Mouse (Mus musculus): ENCODE measurements around the gene Gm10563. TPM values are rescaled to one million over a fixed set of nuclear protein-coding genes. Genes with fewer than 3 reads are reported as not detected.
A peak's percentile ranks its signal among the peaks of the same experiment; 100 is the strongest.

The Gm10563 gene
- polyA plus RNA-seq, 1 experiment from 2014 or later: not detected

DNA sequence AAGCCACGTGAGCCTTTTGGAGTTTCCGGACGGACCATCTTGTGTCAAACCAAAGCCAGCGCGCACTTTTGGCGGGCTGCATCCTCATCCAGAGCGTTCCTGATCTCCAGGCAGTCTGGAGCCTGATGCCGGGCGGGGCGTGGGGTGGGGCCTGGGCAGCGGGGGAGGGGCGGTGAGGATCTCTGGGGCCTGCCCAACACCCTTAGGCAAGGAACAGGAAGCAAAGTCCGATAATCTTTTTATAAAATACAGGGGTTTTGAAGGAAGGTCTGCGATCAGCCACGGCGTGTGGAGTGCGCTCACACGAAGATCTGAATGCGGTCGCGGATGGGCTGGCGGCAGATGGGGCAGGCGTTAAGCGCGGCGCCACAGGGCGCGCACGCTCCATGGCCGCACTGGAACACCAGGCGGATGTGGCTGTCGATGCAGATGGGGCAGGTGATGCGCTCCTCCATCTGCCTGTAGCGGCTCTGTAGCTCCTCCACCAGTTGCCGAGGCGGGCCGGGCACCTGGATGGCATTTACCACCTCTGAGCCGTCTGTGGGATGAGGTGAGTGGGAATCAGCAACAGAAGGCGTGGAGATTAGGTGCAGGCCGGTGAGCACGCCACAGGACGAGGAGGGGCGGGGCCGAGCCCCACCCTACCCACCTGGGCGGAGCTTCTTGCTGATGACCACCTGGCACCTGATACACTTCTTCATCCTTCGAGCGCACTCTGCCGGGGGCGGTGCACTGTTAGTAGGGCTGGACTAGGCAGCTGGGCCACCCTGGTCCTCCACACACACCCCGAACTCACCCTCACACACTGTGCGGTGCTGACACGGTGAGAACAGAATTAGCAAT, 9.5 kb upstream of the Gm10563 start:
- peaks cover 23% of the 10 kb centered on the region for H3K36me3 ChIP-seq (ENCODE audit: control insufficient read depth, insufficient read depth, low read length)
- H3K27ac ChIP-seq (ENCODE audit: low read depth, low read length): no peak overlapping the region
- peak; percentile 41; the same call in 1 of the 2 replicates for ATAC-seq (ENCODE audit: low read depth)
- peaks cover 55% of the 10 kb centered on the region for H3K27me3 ChIP-seq (ENCODE audit: control insufficient read depth, insufficient read depth, low read length)
- peaks cover 22% of the 10 kb centered on the region for H3K4me1 ChIP-seq (ENCODE audit: control insufficient read depth, insufficient read depth, low read length)
- H3K4me2 ChIP-seq (ENCODE audit: low read depth, low read length): peak overlapping the region; percentile 44
- peak overlapping the region; percentile 16; the same call in 1 of the 2 replicates for H3K4me3 ChIP-seq (ENCODE audit: low read depth, low read length)
- WGBS: 4% methylated on average over 52 of the region's 52 CpGs
- 0 out of 2 replicates have a peak overlapping the region, but pooled peaks have one; percentile 11 for H3K9ac ChIP-seq (replicated peaks; ENCODE audit: low read depth, low read length)
- H3K9me3 ChIP-seq (ENCODE audit: control insufficient read depth, low read length): no peaks in the 10 kb centered on the region

DNA sequence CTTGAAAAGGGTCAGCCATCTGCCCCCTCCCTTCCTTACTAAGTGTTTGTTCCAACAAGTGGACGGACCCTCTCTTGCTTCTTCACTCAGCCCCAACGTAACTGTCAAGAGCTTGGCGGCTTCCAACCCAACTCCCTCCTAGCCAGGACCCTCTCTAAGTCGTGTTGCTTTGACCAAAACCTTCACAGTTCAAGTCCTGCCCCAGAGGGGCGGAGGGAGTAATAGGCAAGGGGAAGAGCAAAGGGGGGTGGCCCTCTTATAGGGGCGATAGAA, 8.9 kb upstream of the Gm10563 start:
- WGBS: 5% methylated on average over 6 of the region's 6 CpGs
- Histone ChIP-seq H3K27me3 (ENCODE audit: control insufficient read depth, insufficient read depth, low read length) (peaks cover 55% of the 10 kb centered on the region), H3K4me3 (ENCODE audit: low read depth, low read length) (peak overlapping the region; percentile 16; the same call in 1 of the 2 replicates), H3K9me3 (ENCODE audit: control insufficient read depth, low read length) (no peaks in the 10 kb centered on the region), H3K9ac (replicated peaks; ENCODE audit: low read depth, low read length) (no peak overlapping the region), H3K4me2 (ENCODE audit: low read depth, low read length) (peak overlapping the region; percentile 44), H3K27ac (ENCODE audit: low read depth, low read length) (no peak overlapping the region), H3K36me3 (ENCODE audit: control insufficient read depth, insufficient read depth, low read length) (peaks cover 26% of the 10 kb centered on the region), H3K4me1 (ENCODE audit: control insufficient read depth, insufficient read depth, low read length) (peaks cover 22% of the 10 kb centered on the region)
- ATAC-seq (ENCODE audit: low read depth): no peak

DNA sequence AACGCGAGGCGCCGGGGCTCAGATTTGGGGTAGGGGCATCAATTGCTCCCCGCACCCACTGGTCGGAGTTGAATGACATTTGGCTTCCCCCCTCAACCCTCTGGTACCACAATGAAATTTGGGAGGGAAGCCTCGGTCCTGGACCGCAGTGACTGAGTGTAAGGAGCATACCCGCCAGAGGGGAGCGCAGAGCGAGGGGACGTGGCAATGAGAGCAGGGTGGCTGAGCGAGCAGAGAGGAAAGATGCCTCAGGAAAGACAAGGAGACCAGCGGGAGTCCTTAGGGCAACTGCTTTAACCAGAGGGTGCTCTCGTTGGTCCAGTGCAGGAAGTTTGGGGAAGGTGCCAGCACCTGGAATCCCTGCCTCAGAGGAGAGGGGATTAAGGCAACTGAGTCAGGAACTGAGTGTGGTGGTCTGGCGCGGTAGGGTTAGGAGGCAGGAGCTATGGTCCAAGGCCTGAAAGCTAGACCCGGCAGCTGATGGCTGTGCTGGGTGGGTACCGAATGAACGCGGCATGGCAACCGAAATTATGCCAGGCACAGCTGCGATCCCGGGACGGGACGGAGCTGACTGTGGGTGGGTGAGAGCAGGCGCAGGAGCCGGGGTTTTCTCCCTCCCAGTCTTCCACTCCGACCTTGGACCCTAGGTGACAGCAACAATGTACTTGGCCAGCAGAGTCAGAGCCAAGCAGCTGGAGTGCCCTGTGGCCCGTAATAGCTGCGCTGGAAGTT, 8.4 kb upstream of the Gm10563 start:
- H3K4me3 ChIP-seq (ENCODE audit: low read depth, low read length): peak overlapping the region; percentile 31
- H3K36me3 ChIP-seq (ENCODE audit: control insufficient read depth, insufficient read depth, low read length): peaks cover 30% of the 10 kb centered on the region
- H3K9ac ChIP-seq (replicated peaks; ENCODE audit: low read depth, low read length): peak overlapping the region; percentile 48
- peaks cover 22% of the 10 kb centered on the region for H3K4me1 ChIP-seq (ENCODE audit: control insufficient read depth, insufficient read depth, low read length)
- peak overlapping the region; percentile 63 for H3K4me2 ChIP-seq (ENCODE audit: low read depth, low read length)
- H3K9me3 ChIP-seq (ENCODE audit: control insufficient read depth, low read length): no peaks in the 10 kb centered on the region
- H3K27ac ChIP-seq (ENCODE audit: low read depth, low read length): no peak overlapping the region
- peaks cover 55% of the 10 kb centered on the region for H3K27me3 ChIP-seq (ENCODE audit: control insufficient read depth, insufficient read depth, low read length)
- WGBS: 3% methylated on average over 31 of the region's 31 CpGs
- ATAC-seq (ENCODE audit: low read depth): no peak

DNA sequence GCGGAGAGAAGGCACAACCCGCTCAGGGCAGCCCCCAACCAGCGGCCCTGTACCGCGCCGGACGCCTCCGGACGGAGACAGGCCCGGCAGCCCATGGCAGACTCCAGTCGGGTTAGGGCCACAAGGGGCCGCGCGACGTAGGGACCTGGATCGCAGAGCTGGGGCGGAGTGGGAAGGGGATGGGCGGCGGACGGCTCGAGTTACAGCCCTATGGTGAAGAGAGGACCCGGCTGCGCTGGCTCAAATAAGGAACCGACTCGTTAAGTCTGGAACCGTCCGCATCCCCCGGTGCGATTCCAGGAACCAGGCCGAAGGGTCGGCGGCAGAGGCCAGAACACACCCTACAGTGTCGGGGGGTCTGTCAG, 7.9 kb upstream of the Gm10563 start, which contains the start of gene Mmp23:
Mmp23 (minus strand) TSS at position 299 of the 365 bp plus-strand sequence.
- H3K4me2 ChIP-seq (ENCODE audit: low read depth, low read length): peak within 1 kb of the TSS; percentile 63
- ATAC-seq (ENCODE audit: low read depth): peak; percentile 35; the same call in 1 of the 2 replicates

DNA sequence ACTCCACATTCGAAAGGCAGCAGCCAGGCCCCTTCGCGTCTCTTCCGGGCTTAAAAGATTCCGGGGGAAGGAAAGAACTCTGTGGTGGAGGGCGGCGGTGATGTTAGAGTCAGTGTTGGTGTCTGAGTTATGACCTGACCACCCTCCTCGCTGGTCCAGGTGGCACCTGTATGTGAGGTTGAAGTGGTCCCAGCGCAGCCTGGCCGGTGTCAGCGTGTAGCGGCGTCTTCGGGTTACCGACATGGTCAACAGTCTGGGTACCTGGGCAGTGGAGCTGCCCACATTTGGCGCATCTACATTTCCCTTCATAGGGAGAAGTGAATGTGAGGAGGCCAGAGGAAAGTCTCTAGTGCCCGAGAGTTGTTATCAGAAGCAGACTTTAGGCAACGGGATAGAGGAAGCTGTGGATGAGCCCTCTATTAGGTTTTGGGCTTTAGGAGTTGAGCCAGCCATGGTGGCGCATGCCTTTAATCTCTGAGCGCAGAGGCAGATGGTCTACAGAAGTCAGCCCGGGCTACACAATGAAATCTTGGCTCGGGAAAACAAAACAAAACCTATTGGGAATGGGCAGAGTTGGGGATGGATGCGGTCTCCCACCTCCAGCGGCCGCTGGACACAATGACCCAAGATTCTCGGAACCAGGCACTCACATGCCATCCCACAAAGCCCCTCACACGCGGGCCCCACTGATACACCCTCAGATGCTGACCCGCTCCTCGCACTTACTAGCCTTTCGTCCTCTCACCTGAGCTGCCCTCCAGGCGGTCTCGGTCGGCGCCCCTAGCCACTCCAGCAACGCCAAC, 7.3 kb upstream of the Gm10563 start:
- Histone ChIP-seq H3K9ac (replicated peaks; ENCODE audit: low read depth, low read length) (peak overlapping the region; percentile 48), H3K36me3 (ENCODE audit: control insufficient read depth, insufficient read depth, low read length) (peaks cover 41% of the 10 kb centered on the region), H3K4me1 (ENCODE audit: control insufficient read depth, insufficient read depth, low read length) (peaks cover 22% of the 10 kb centered on the region), H3K27ac (ENCODE audit: low read depth, low read length) (no peak overlapping the region), H3K9me3 (ENCODE audit: control insufficient read depth, low read length) (no peaks in the 10 kb centered on the region), H3K27me3 (ENCODE audit: control insufficient read depth, insufficient read depth, low read length) (peaks cover 55% of the 10 kb centered on the region), H3K4me3 (ENCODE audit: low read depth, low read length) (peak overlapping the region; percentile 31), H3K4me2 (ENCODE audit: low read depth, low read length) (peak overlapping the region; percentile 63)
- ATAC-seq (ENCODE audit: low read depth): no peak
- 20% methylated on average over 35 of the region's 36 CpGs for WGBS

More for the DNA sequence above, 7.9 kb upstream of the Gm10563 start, which contains the start of gene Mmp23:
- Histone ChIP-seq H3K36me3 (ENCODE audit: control insufficient read depth, insufficient read depth, low read length) (peaks cover 36% of the 10 kb centered on the region), H3K4me3 (ENCODE audit: low read depth, low read length) (peak within 1 kb of the TSS; percentile 31), H3K9ac (replicated peaks; ENCODE audit: low read depth, low read length) (peak within 1 kb of the TSS; percentile 48), H3K27ac (ENCODE audit: low read depth, low read length) (no peak within 1 kb of the TSS), H3K27me3 (ENCODE audit: control insufficient read depth, insufficient read depth, low read length) (peaks cover 55% of the 10 kb centered on the region), H3K9me3 (ENCODE audit: control insufficient read depth, low read length) (no peaks in the 10 kb centered on the region), H3K4me1 (ENCODE audit: control insufficient read depth, insufficient read depth, low read length) (peaks cover 22% of the 10 kb centered on the region)
- under 1% methylated on average over 33 of the region's 33 CpGs for WGBS

DNA sequence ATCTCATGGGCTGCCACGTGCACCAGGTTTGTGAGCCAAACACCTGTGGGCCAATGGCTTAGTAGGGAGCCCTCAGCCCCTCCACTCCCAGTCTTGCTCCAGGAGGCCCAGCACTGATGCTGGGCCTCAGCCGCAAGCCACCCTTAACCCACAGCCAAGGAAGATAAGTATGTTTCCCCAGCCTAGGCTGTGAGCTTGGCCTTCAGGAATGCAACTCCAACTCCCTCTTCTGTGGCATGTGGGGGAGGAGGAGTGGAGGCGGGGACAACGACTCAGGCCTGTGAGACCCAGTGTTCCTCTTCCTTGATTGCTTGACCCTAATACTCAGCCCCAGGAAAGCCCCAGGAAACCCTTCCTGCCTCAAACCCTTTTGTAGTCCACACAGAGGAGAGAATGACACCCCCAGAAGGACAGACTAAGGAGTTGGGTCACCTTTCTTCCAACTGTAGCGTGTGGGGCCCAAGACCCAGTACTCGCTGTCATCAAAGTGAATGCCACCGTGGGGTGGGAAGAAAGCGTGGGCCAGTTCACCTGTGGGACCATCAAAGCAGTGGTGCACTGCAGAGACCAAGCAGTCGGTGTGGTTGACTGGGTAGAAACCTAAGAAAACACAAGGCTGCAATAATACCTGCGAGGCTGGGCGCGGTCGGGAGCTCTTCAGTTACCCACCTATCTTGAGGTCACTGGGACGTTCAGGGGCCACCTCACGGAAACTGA, 6.5 kb upstream of the Gm10563 start:
- WGBS: 64% methylated on average over 15 of the region's 15 CpGs
- H3K27me3 ChIP-seq (ENCODE audit: control insufficient read depth, insufficient read depth, low read length): peaks cover 55% of the 10 kb centered on the region

DNA sequence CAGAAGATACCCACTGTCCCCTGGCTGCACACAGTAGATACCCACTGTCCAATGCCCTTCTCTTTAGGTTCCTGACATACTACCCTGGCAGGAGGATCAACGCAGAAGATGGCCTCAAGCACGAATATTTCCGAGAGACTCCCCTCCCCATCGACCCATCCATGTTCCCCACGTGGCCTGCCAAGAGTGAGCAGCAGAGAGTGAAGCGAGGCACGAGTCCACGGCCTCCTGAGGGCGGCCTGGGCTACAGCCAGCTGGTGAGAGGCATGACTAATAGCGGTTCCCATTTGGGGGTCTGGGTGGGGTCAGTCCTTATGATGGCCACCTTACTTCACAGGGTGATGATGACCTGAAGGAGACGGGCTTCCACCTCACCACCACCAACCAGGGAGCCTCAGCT, 4.1 kb upstream of the Gm10563 start:
- H3K36me3 ChIP-seq (ENCODE audit: control insufficient read depth, insufficient read depth, low read length): peaks cover 47% of the 10 kb centered on the region
- WGBS: 96% methylated on average over 11 of the region's 11 CpGs
- H3K9me3 ChIP-seq (ENCODE audit: control insufficient read depth, low read length): no peaks in the 10 kb centered on the region

More for the DNA sequence above, 6.5 kb upstream of the Gm10563 start:
- Histone ChIP-seq H3K36me3 (ENCODE audit: control insufficient read depth, insufficient read depth, low read length) (peaks cover 47% of the 10 kb centered on the region), H3K27ac (ENCODE audit: low read depth, low read length) (no peak overlapping the region), H3K4me2 (ENCODE audit: low read depth, low read length) (no peak overlapping the region), H3K9me3 (ENCODE audit: control insufficient read depth, low read length) (no peaks in the 10 kb centered on the region), H3K4me1 (ENCODE audit: control insufficient read depth, insufficient read depth, low read length) (peaks cover 22% of the 10 kb centered on the region), H3K9ac (replicated peaks; ENCODE audit: low read depth, low read length) (no peak overlapping the region), H3K4me3 (ENCODE audit: low read depth, low read length) (no peak overlapping the region)
- ATAC-seq (ENCODE audit: low read depth): no peak

DNA sequence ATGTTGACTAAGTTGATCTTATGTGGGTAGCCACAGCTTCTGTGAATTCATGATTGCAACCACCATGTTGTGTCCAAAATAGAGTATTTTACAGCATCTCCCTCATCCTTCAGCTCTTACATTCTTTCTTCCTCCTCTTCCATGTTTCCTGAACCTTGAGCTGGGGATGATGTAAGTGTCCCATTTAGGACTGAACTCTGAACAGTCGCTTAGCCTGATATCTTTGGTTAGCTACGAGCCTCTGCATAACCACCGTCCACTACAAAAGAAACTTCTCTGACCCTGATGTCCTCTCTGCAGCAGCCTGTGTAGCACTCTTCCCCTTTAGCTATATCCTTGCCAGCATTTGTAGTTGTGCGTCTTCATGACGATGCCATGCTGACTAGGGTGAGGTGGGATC, 513 bp upstream of the Gm10563 start:
- WGBS: 97% methylated on average over 5 of the region's 5 CpGs
- Histone ChIP-seq H3K4me1 (ENCODE audit: control insufficient read depth, insufficient read depth, low read length) (no peaks in the 10 kb centered on the region), H3K27me3 (ENCODE audit: control insufficient read depth, insufficient read depth, low read length) (peaks cover under 1% of the 10 kb centered on the region; the same call in 1 of the 2 replicates), H3K4me2 (ENCODE audit: low read depth, low read length) (no peak overlapping the region), H3K4me3 (ENCODE audit: low read depth, low read length) (no peak overlapping the region), H3K36me3 (ENCODE audit: control insufficient read depth, insufficient read depth, low read length) (peaks cover 69% of the 10 kb centered on the region), H3K9me3 (ENCODE audit: control insufficient read depth, low read length) (no peaks in the 10 kb centered on the region), H3K9ac (replicated peaks; ENCODE audit: low read depth, low read length) (no peak overlapping the region), H3K27ac (ENCODE audit: low read depth, low read length) (no peak overlapping the region)
- no peak for ATAC-seq (ENCODE audit: low read depth)

More for the DNA sequence above, 4.1 kb upstream of the Gm10563 start:
- no peak overlapping the region for H3K4me2 ChIP-seq (ENCODE audit: low read depth, low read length)
- H3K4me3 ChIP-seq (ENCODE audit: low read depth, low read length): no peak overlapping the region
- H3K4me1 ChIP-seq (ENCODE audit: control insufficient read depth, insufficient read depth, low read length): peaks cover 16% of the 10 kb centered on the region
- no peak for ATAC-seq (ENCODE audit: low read depth)
- H3K9ac ChIP-seq (replicated peaks; ENCODE audit: low read depth, low read length): no peak overlapping the region
- H3K27ac ChIP-seq (ENCODE audit: low read depth, low read length): no peak overlapping the region
- H3K27me3 ChIP-seq (ENCODE audit: control insufficient read depth, insufficient read depth, low read length): peaks cover 33% of the 10 kb centered on the region
